Mouse (Mus musculus): Measurements from ENCODE around the gene Ier5l.

Ier5l gene

GRCm38 (mm10) chr2:30470143-30470946 lies 3.7 kb downstream of the Ier5l start:
- peak; percentile 84 for DNase-seq (ENCODE audit: low spot score in 2 of 2)

- no peak for DNase-seq (ENCODE audit: low spot score in 2 of 2)
Observed at GRCm38 (mm10) chr2:30469796-30470142, 4.2 kb downstream of the Ier5l start.

GRCm38 (mm10) chr2:30469009-30469408 lies 5.0 kb downstream of the Ier5l start:
- no peak for DNase-seq (ENCODE audit: low spot score in 2 of 2)

DNA sequence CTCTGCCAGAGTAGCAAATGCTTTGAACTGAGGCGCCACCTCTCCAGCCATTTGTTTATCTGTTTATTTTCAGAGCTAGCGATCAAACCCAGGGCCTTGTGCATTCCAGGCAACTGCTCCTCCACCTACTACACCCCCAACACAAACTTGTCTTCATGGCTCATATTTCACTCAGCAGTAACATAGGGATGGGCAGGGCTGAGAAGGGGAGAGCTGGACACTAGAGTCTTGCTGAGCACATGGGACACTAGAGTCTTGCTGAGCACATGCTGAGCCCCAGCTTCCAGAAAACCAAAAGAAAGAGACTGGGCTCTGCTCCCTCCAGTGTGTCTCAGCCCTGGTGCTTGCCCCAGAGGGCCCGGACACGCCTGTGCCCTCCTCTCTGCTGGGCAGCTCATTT lies 7.2 kb downstream of the Ier5l start:
- DNase-seq (ENCODE audit: low spot score in 2 of 2) = no peak

- no peak for DNase-seq (ENCODE audit: low spot score in 2 of 2)
Observed at GRCm38 (mm10) chr2:30464411-30464810, 9.6 kb downstream of the Ier5l start.

GRCm38 (mm10) chr2:30463904-30464330 lies 10.1 kb downstream of the Ier5l start:
- DNase-seq (ENCODE audit: low spot score in 2 of 2) = peak; percentile 78 to 84

DNA sequence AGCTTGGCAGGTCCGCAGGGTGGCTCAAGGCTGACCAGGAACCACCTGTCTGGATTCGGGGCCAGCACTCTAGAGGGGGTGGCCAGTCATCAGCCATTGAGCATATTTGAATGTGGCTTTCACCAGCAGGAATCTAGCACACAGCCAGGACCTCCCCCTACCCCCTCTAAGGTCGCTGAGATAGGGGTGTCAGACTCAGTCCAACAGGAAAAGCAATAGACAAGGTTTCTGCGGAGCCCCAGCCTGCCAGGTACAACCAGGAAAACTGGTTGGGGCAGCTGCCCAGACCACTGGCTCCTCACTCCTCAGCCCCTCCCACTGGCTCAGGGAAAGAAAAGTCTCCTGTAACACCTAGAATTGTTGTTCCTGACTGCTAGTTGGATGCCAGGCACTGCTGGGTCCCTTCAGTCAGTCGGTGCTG lies 10.7 kb downstream of the Ier5l start:
- no peak for DNase-seq (ENCODE audit: low spot score in 2 of 2)

- DNase-seq (ENCODE audit: low spot score in 2 of 2) = no peak
Observed at GRCm38 (mm10) chr2:30459241-30459640, 14.8 kb downstream of the Ier5l start.

DNA sequence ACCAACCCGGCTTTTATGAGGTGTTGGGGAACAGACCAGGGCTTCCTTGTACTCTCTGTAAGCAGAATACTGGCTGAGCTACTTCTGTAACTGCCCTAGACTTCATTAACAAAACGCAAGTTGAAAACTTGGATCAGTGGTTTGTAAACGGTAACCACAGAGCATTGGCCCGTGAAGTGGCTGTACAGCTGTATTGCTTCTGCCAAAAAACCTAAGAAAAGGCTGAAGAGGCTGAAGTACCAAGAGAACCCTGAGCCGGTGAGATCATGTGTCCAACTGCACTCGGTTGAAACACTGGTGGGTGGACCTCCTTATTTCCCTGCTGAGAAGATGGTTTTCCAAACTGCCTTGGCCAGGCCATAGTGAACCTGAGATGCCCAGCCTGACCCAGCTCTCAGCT lies 15.7 kb downstream of the Ier5l start:
- no peak for DNase-seq (ENCODE audit: low spot score in 2 of 2)

DNA sequence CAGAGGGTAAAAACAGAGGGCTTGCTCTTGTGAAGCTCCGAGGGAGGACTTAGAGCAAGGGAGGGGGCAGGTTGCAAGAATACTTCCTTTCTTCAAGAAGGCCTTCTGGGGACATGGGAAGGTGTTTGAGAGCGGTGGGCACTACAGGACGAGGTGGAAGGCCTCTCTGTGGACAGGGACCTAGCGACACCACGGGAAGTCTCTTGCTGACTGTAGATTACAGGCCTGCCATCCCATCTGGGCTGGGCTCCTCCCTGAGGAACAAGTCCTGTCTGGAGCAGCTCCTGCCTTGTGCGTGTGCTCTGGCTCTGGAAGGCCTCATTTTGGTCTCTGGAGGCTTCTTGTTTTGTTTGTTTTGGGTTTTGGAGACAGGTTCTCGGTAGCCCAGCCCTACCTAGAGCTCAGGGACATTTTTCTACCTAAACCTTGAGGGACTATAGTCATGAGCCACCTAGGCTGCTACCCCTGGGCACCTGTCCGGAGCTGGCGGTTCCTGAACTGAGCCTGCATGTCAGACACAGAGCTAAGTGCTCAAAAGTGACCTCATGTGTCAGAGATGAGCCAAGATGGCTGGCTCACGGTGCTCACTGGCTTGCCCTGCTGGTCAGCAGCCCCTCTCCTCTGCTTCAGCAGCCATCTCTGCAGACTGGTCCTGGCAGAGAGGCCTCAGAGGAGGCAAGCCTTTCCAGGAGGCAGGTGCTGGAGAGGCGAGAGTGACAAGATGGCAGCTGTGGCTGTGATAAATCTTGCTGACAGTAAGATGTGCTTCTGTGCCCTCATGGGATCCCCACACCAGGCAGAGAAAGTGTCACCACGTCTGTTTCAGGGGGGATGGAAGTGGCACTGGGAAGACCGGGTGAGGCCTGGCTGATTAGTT lies 17.7 kb downstream of the Ier5l start:
- no peak for DNase-seq (ENCODE audit: low spot score in 2 of 2)

DNA sequence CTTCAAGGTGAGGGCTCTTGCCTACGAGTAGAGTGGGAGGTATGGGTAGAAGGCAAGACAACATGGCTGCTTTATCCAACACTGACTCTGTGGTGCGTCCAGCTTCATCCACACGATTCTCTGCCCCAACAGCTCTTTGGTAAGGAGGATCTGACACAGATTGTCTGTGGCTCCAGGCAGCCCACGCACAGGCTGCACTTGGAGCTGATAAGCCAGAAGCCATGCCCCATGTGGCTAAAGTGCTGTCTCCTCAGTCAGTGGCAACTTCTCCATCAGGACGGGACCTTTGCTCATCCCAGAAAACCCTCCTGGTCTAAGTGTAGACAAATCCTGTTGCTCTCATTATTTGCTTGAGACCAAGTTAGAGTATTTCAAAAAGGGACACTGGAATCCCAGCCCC lies 19.4 kb downstream of the Ier5l start:
- no peak for DNase-seq (ENCODE audit: low spot score in 2 of 2)

- no peak for DNase-seq (ENCODE audit: low spot score in 2 of 2)
Observed at GRCm38 (mm10) chr2:30453570-30453969, 20.4 kb downstream of the Ier5l start.

DNA sequence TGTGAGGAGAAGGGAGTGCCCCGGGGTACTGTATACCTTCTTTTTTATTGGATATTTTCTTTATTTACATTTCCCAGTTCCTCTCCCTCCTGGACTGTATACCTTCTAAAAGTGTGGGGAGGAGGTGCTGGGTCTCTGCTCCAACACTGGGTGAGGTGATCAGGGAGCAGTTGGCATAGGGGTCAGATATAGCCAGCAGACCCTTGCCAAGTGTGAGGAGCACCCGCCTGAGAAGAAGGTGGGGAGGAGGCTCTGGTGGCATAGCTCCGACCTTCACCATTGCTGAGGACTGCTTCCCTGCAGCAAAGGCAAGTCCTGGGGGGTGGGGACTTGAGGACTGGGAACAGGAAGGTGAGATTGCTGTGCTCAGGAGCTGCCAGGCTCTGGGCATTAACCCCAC lies 22.5 kb downstream of the Ier5l start:
- no peak for DNase-seq (ENCODE audit: low spot score in 2 of 2)

- DNase-seq (ENCODE audit: low spot score in 2 of 2) = no peak
Observed at GRCm38 (mm10) chr2:30450530-30450929, 23.5 kb downstream of the Ier5l start.

GRCm38 (mm10) chr2:30448371-30448770 lies 25.6 kb downstream of the Ier5l start:
- no peak for DNase-seq (ENCODE audit: low spot score in 2 of 2)

DNA sequence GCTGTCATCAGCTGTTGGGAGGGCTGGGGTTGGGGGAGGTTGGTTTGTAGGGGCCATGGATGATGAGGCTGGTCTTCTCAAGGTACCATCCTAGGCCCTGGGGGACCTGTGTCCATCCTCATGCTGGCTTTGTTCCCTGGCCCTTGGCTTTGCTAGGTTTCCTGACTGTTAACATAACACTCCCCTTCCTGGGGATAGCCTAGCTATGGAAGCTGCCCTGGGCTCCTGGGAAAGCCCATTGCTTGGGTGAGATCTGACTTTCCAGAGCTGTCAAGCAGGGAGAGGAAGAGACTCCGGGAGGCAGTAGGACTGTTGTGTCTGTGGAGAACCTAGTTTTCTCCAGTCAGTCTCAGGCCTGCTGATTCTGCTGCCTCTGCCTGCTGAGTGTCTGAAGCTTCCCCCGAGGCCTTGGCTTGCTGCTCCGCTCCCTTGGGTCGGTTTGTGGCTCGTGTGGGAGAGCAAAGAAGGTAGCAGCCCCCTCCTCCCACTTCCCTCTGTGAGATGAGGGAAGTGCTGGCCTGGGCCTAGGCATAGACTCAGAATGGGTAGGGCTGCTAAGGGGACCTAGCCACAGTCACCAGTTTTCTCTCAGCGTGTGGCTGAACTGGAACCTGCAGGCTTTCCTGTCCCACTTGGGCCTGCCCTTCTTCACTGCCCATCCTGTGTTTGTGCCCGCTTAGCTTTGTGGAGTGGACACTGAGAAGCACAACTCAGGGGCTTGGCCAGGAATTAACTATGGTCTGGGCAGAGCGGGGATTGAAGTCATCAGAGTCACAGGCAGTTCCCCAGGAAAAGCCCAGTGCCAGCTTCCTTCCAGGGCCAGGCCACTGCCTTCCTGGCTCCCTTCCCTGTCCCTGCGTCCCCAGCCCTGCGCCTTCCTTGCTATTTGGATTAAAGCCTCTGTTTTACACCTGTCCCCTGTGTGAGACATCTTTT lies 26.9 kb downstream of the Ier5l start:
- no peak for DNase-seq (ENCODE audit: low spot score in 2 of 2)

GRCm38 (mm10) chr2:30445312-30445711 lies 28.7 kb downstream of the Ier5l start:
- peak; percentile 58 to 70 for DNase-seq (ENCODE audit: low spot score in 2 of 2)

DNA sequence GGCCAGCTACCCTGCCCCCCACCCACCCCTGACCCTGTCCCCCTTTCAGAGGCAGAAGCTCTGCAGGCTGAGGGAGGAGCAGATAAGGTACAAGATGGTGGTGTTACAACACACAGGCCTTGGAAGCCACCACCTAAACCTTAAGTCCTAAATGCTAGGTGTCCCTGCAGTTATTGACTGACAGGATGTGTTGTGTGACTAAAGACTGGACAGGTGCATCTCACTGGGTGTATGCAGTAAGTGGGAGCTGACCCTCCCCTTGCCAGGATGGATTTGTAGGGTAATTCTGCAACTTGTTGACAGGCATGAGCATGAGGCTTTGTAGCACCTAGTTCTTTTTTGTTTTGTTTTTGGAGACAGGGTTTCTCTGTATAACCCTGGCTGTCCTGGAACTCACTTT lies 29.6 kb downstream of the Ier5l start:
- no peak for DNase-seq (ENCODE audit: low spot score in 2 of 2)

GRCm38 (mm10) chr2:30444006-30444405 lies 30.0 kb downstream of the Ier5l start:
- no peak for DNase-seq (ENCODE audit: low spot score in 2 of 2)

DNA sequence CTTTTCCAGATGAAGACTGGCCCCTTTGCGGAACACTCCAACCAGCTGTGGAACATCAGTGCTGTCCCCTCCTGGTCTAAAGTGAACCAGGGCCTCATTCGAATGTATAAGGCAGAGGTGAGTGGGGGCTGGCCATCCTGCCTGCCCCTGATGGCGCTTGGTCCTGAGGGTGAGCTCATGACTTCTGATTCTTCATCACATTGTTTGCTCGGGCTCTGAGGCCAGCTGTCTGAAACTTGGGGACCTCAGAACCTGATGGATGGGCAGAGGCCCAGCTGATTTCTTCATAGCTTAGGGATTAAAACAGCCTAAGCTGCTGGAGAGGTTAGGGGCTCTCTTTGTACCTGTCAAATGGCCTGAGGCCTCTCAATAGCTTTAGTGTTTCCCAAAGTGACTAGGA lies 30.7 kb downstream of the Ier5l start:
- no peak for DNase-seq (ENCODE audit: low spot score in 2 of 2)

GRCm38 (mm10) chr2:30442498-30442890 lies 31.5 kb downstream of the Ier5l start:
- DNase-seq (ENCODE audit: low spot score in 2 of 2) = no peak
